Mouse (Mus musculus) ES-Bruce4 (cell line): ENCODE results near the gene Pam. TPM values are rescaled to one million over a fixed set of nuclear protein-coding genes. Genes with fewer than 3 reads are reported as not detected.

Experiments used
- H3K27ac ChIP-seq: 2 replicates; pipeline ENCODE4 v1.5.1; 2012; ENCODE audit warnings: low read length, inconsistent platforms; ENCODE audit not compliant: insufficient read depth
- H3K27me3 ChIP-seq: 2 replicates; pipeline ENCODE4 v1.6.1; 2012; ENCODE audit warnings: mild to moderate bottlenecking, low read length, inconsistent platforms; ENCODE audit not compliant: control insufficient read depth, poor library complexity, insufficient read depth, severe bottlenecking
- H3K36me3 ChIP-seq: 2 replicates; pipeline ENCODE4 v1.6.1; 2012; ENCODE audit warnings: inconsistent platforms, mild to moderate bottlenecking, low read length, moderate library complexity; ENCODE audit not compliant: control insufficient read depth, poor library complexity, insufficient read depth, severe bottlenecking
- H3K4me1 ChIP-seq: one replicate; pipeline ENCODE4 v1.8.1; 2011; ENCODE audit warnings: low read length; ENCODE audit not compliant: control insufficient read depth, insufficient read depth
- H3K4me3 ChIP-seq: 2 replicates; pipeline ENCODE4 v1.5.1; 2011; ENCODE audit warnings: low read depth, mild to moderate bottlenecking, low read length
- H3K9ac ChIP-seq: 2 replicates; pipeline ENCODE4 v1.6.1; 2012; ENCODE audit warnings: low read depth, mild to moderate bottlenecking, inconsistent platforms; ENCODE audit not compliant: poor library complexity, severe bottlenecking
- H3K9me3 ChIP-seq: replicated peaks from 2 replicates; pipeline ENCODE4 v1.6.1; 2012; ENCODE audit warnings: mild to moderate bottlenecking, low read length, inconsistent platforms; ENCODE audit not compliant: control insufficient read depth, poor library complexity, insufficient read depth, severe bottlenecking
- CTCF ChIP-seq: IDR thresholded peaks from one replicate; pipeline ENCODE4 v1.8.1; 2011; ENCODE audit warnings: low read depth, low read length
- EP300 ChIP-seq: IDR thresholded peaks from 2 replicates; pipeline ENCODE4 v1.6.1; 2011; ENCODE audit warnings: low read depth, low read length; ENCODE audit not compliant: insufficient read depth
- POLR2A ChIP-seq: IDR thresholded peaks from one replicate; pipeline ENCODE4 v1.8.1; 2011; ENCODE audit warnings: low read length; ENCODE audit not compliant: insufficient read depth
- polyA plus RNA-seq: library from polyadenylated mRNA; stranded (reverse); fragments of >200 nt; gene quantifications from 2 replicates; pipeline ENCODE4 v1.2.4, GENCODE M21; 2011; ENCODE audit warnings: low read depth; ENCODE audit not compliant: missing spikeins, insufficient read depth, insufficient read length

Pam gene
- polyA plus RNA-seq, 1 experiment = 17.8 TPM

GRCm38 (mm10) chr1:97943908-97944608, 151.4 kb downstream of the Pam start:
- Histone ChIP-seq H3K4me1 (no peaks in the 10 kb centered on the region), H3K27me3 (no peaks in the 10 kb centered on the region), H3K36me3 (no peaks in the 10 kb centered on the region), H3K9me3 (no peaks in the 10 kb centered on the region), H3K27ac (no peak overlapping the region), H3K9ac (no peak overlapping the region), H3K4me3 (no peak overlapping the region)
- no peak for TF ChIP-seq EP300
- no peak for TF ChIP-seq POLR2A
- no peak for TF ChIP-seq CTCF

- no peaks in the 10 kb centered on the region for H3K36me3 ChIP-seq
- H3K4me1 ChIP-seq = no peaks in the 10 kb centered on the region
- no peak overlapping the region for H3K9ac ChIP-seq
- TF ChIP-seq EP300 (no peak), POLR2A (no peak), CTCF (no peak)
- H3K4me3 ChIP-seq = no peak overlapping the region
- H3K9me3 ChIP-seq = no peaks in the 10 kb centered on the region
- H3K27me3 ChIP-seq = no peaks in the 10 kb centered on the region
- H3K27ac ChIP-seq = no peak overlapping the region
Observed at GRCm38 (mm10) chr1:97943402-97943801, 152.0 kb downstream of the Pam start.

- Histone ChIP-seq H3K27me3 (no peaks in the 10 kb centered on the region), H3K9me3 (no peaks in the 10 kb centered on the region), H3K4me1 (peaks cover 1% of the 10 kb centered on the region), H3K9ac (no peak overlapping the region), H3K27ac (no peak overlapping the region), H3K4me3 (no peak overlapping the region), H3K36me3 (no peaks in the 10 kb centered on the region)
- TF ChIP-seq EP300 (no peak), CTCF (no peak), POLR2A (no peak)
Observed at GRCm38 (mm10) chr1:97942966-97943365, 152.5 kb downstream of the Pam start.

GRCm38 (mm10) chr1:97938586-97938985, 156.9 kb downstream of the Pam start:
- Histone ChIP-seq H3K9ac (no peak overlapping the region), H3K27me3 (no peaks in the 10 kb centered on the region), H3K9me3 (no peaks in the 10 kb centered on the region), H3K4me1 (peaks cover 1% of the 10 kb centered on the region), H3K36me3 (no peaks in the 10 kb centered on the region), H3K27ac (no peak overlapping the region), H3K4me3 (no peak overlapping the region)
- TF ChIP-seq CTCF (no peak), POLR2A (no peak), EP300 (no peak)

GRCm38 (mm10) chr1:97938053-97938452, 157.4 kb downstream of the Pam start:
- H3K4me3 ChIP-seq = no peak overlapping the region
- H3K27ac ChIP-seq = no peak overlapping the region
- TF ChIP-seq EP300 (no peak), CTCF (no peak), POLR2A (no peak)
- peaks cover 1% of the 10 kb centered on the region for H3K4me1 ChIP-seq
- H3K9ac ChIP-seq = no peak overlapping the region
- no peaks in the 10 kb centered on the region for H3K27me3 ChIP-seq
- H3K36me3 ChIP-seq = no peaks in the 10 kb centered on the region
- H3K9me3 ChIP-seq = no peaks in the 10 kb centered on the region

GRCm38 (mm10) chr1:97934940-97935339, 160.5 kb downstream of the Pam start:
- Histone ChIP-seq H3K36me3 (no peaks in the 10 kb centered on the region), H3K9ac (no peak overlapping the region), H3K4me3 (no peak overlapping the region), H3K4me1 (peaks cover 1% of the 10 kb centered on the region), H3K27ac (no peak overlapping the region), H3K27me3 (no peaks in the 10 kb centered on the region), H3K9me3 (no peaks in the 10 kb centered on the region)
- TF ChIP-seq EP300 (no peak), CTCF (no peak), POLR2A (no peak)
